Mouse (Mus musculus) CH12.LX (cell line): ENCODE results near the gene Rpp25. TPM values are rescaled to one million over a fixed set of nuclear protein-coding genes. Genes with fewer than 3 reads are reported as not detected.

Experiments
- DNase-seq: peaks from one replicate; pipeline ENCODE4 v3.0.0-alpha.2; 2013; ENCODE audit errors: extremely low read depth
- H3K27ac ChIP-seq: 2 replicates; pipeline ENCODE4 v1.5.1; 2012; ENCODE audit warnings: low read depth, mild to moderate bottlenecking, control low read depth, moderate library complexity; ENCODE audit not compliant: insufficient read depth
- H3K27me3 ChIP-seq: replicated peaks from 2 replicates; pipeline ENCODE3; 2012; ENCODE audit warnings: inconsistent platforms
- H3K36me3 ChIP-seq, 2 experiments: replicated peaks in 1 of 2; 2 replicates each; pipeline versions ENCODE3 to v1.6.1; 2012; ENCODE audit warnings: inconsistent platforms in 1 of 2, low read length in 1 of 2, mild to moderate bottlenecking in 1 of 2, mixed read lengths in 1 of 2, moderate library complexity in 1 of 2; ENCODE audit not compliant: control insufficient read depth in 1 of 2, insufficient read depth in 1 of 2
- H3K4me1 ChIP-seq, 2 experiments: 2 replicates each; pipeline ENCODE4 v1.6.1; 2012; ENCODE audit warnings: inconsistent platforms in 1 of 2, moderate library complexity in 1 of 2; ENCODE audit not compliant: insufficient read depth in 2 of 2, control insufficient read depth in 1 of 2
- H3K4me2 ChIP-seq: 2 replicates; pipeline ENCODE4 v1.6.1; 2012; ENCODE audit warnings: low read depth, mild to moderate bottlenecking, control low read depth; ENCODE audit not compliant: poor library complexity, insufficient read depth, severe bottlenecking
- H3K4me3 ChIP-seq, 3 experiments: fragments of 150-350 bp in 1 of 3; sonication (generic) in 1 of 3; replicated peaks in 1 of 3; 2 replicates each; pipeline versions ENCODE3 to v1.5.1; 2011 to 2012; ENCODE audit warnings: low read depth in 2 of 3, low read length in 2 of 3, mild to moderate bottlenecking in 2 of 3, moderate library complexity in 2 of 3, control low read depth in 1 of 3, improper control_type of control experiment in 1 of 3, inconsistent platforms in 1 of 3, mixed read lengths in 1 of 3; ENCODE audit not compliant: poor library complexity in 1 of 3
- H3K79me2 ChIP-seq: replicated peaks from 2 replicates; pipeline ENCODE4 v1.6.1; 2012; ENCODE audit warnings: mild to moderate bottlenecking, moderate library complexity; ENCODE audit not compliant: control insufficient read depth, poor library complexity, insufficient read depth, severe bottlenecking; ENCODE audit errors: extremely low read depth
- H3K9ac ChIP-seq: 2 replicates; pipeline ENCODE4 v1.6.1; 2012; ENCODE audit warnings: low read depth, mild to moderate bottlenecking, control low read depth, moderate library complexity; ENCODE audit not compliant: insufficient read depth
- H3K9me3 ChIP-seq: replicated peaks from 2 replicates; pipeline ENCODE3; 2012; ENCODE audit warnings: low read length, inconsistent platforms, mixed read lengths
- CHD1 ChIP-seq: IDR thresholded peaks from 2 replicates; pipeline ENCODE4 v1.6.1; 2012; ENCODE audit warnings: low read depth, low read length, improper control_type of control experiment, inconsistent platforms
- CHD2 ChIP-seq: IDR thresholded peaks from 2 replicates; pipeline ENCODE4 v1.6.1; 2011; ENCODE audit warnings: low read length, improper control_type of control experiment
- CTCF ChIP-seq, 2 experiments: IDR thresholded peaks in 1 of 2; conservative IDR thresholded peaks in 1 of 2; 2 replicates each; pipeline ENCODE4 v1.5.1; 2011 to 2012; ENCODE audit warnings: low read depth in 2 of 2, low read length in 2 of 2, improper control_type of control experiment in 1 of 2, inconsistent platforms in 1 of 2, mild to moderate bottlenecking in 1 of 2, moderate library complexity in 1 of 2
- EP300 ChIP-seq: IDR thresholded peaks from 2 replicates; pipeline ENCODE4 v1.6.1; 2011; ENCODE audit warnings: low read length, improper control_type of control experiment
- GABPA ChIP-seq: IDR thresholded peaks from 2 replicates; pipeline ENCODE4 v1.6.1; 2012; ENCODE audit warnings: low read depth, low read length, improper control_type of control experiment, inconsistent platforms; ENCODE audit not compliant: insufficient replicate concordance
- JUN ChIP-seq: IDR thresholded peaks from 2 replicates; pipeline ENCODE4 v1.6.1; 2011; ENCODE audit warnings: low read depth, mild to moderate bottlenecking, low read length, improper control_type of control experiment, moderate library complexity; ENCODE audit not compliant: insufficient read depth
- MAFK ChIP-seq: IDR thresholded peaks from 2 replicates; pipeline ENCODE4 v1.6.1; 2011; ENCODE audit warnings: low read length, improper control_type of control experiment; ENCODE audit not compliant: insufficient replicate concordance
- MAZ ChIP-seq: IDR thresholded peaks from 2 replicates; pipeline ENCODE4 v1.6.1; 2012; ENCODE audit warnings: low read depth, mild to moderate bottlenecking, inconsistent platforms, low read length, improper control_type of control experiment, moderate library complexity
- MEF2A ChIP-seq: IDR thresholded peaks from 2 replicates; pipeline ENCODE4 v1.6.1; 2014; ENCODE audit warnings: low read depth, mild to moderate bottlenecking, inconsistent platforms, low read length, improper control_type of control experiment, borderline replicate concordance
- NELFE ChIP-seq: IDR thresholded peaks from 2 replicates; pipeline ENCODE4 v1.6.1; 2011; ENCODE audit warnings: low read depth, low read length, improper control_type of control experiment
- NRF1 ChIP-seq: IDR thresholded peaks from 2 replicates; pipeline ENCODE4 v1.6.1; 2014; ENCODE audit warnings: low read depth, mild to moderate bottlenecking, inconsistent platforms, low read length, improper control_type of control experiment, moderate library complexity
- PAX5 ChIP-seq: IDR thresholded peaks from 2 replicates; pipeline ENCODE4 v1.6.1; 2012; ENCODE audit warnings: low read length, inconsistent platforms, mixed read lengths
- SIN3A ChIP-seq: IDR thresholded peaks from 2 replicates; pipeline ENCODE4 v1.6.1; 2012; ENCODE audit warnings: low read length, improper control_type of control experiment, inconsistent platforms
- SMC3 ChIP-seq: IDR thresholded peaks from 2 replicates; pipeline ENCODE4 v1.6.1; 2011; ENCODE audit warnings: low read depth, low read length, improper control_type of control experiment
- TBP ChIP-seq: conservative IDR thresholded peaks from 2 replicates; pipeline ENCODE4 v1.6.1; 2011; ENCODE audit warnings: low read depth, low read length, improper control_type of control experiment
- UBTF ChIP-seq: IDR thresholded peaks from 2 replicates; pipeline ENCODE4 v1.6.1; 2012; ENCODE audit warnings: low read depth, mild to moderate bottlenecking, inconsistent platforms, low read length, improper control_type of control experiment, moderate library complexity
- ZMIZ1 ChIP-seq: IDR thresholded peaks from 2 replicates; pipeline ENCODE4 v1.6.1; 2012; ENCODE audit warnings: low read depth, mild to moderate bottlenecking, inconsistent platforms, low read length, improper control_type of control experiment
- ZNF384 ChIP-seq: IDR thresholded peaks from 2 replicates; pipeline ENCODE4 v1.6.1; 2012; ENCODE audit warnings: low read depth, low read length, improper control_type of control experiment, inconsistent platforms
- dilution Hi-C: fragments of 300-500 bp; cut with MboI; formaldehyde crosslinking; loops from 2 replicates; pipeline ENCODE4 v1.14.3; 2020; ENCODE audit warnings: low sequenced_read_pairs; ENCODE audit not compliant: extremely low pct_unique_long_range_greater_than_20kb, extremely low pct_ligation_motif_present
- in situ Hi-C: fragments of 300-500 bp; cut with MboI; formaldehyde crosslinking; loops from 3 replicates; pipeline ENCODE4 v1.14.3; 2019; ENCODE audit warnings: low sequenced_read_pairs, low pct_ligation_motif_present, low pct_unique_long_range_greater_than_20kb, mixed read lengths
- polyA plus RNA-seq: library from polyadenylated mRNA; unstranded; fragments of >175 nt; gene quantifications from 2 replicates; pipeline ENCODE4 v1.2.1, GENCODE M21; 2012; ENCODE audit warnings: low read depth; ENCODE audit not compliant: insufficient read length
- total RNA-seq, 2 experiments: library from RNA; depleted of rRNA; stranded (reverse); fragments of 300-350 nt in 1 of 2; fragments of >200 nt in 1 of 2; gene quantifications; 2 replicates each; pipeline ENCODE4 v1.2.3; 2012 to 2014

Gene Rpp25
- total and polyA plus RNA-seq, 3 experiments: 0.21 TPM; not detected in 2

DNA sequence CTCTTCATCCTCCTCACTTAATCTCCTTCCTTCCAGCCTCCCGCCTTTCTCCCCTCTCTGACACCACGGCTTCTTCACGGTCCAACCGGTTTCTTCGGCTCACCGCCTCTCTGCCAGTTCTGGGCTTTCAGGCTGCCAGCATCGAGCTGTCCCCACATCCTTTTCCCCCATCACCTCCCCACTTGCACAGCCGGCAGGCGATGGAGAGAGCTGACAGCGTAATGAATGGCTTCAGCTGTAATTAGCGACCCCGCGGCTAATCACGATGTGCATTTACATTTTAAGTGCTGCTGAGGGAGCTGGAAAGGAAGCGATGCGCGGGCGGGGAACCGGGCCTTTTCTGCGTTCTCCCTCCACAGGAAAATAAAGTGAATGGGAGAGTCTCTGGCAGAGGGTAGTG lies 2.0 kb upstream of the Rpp25 start:
- H3K36me3 ChIP-seq: peaks cover 0 to 8% of the 10 kb centered on the region in 2 experiments
- peaks cover 2% of the 10 kb centered on the region for H3K27me3 ChIP-seq
- H3K27ac ChIP-seq: no peak overlapping the region
- dilution Hi-C loops (no loop called here), in situ Hi-C loops (loop anchor here (10.0 kb wide), 1 partner anchor 57 kb away; the partner anchor contains the start of gene Ppcdc)
- H3K4me3 ChIP-seq: no peak overlapping the region
- no peaks in the 10 kb centered on the region for H3K79me2 ChIP-seq
- peaks cover 0 to 3% of the 10 kb centered on the region in 2 experiments; a peak in 1 of 4 replicates for H3K4me1 ChIP-seq
- H3K9ac ChIP-seq: no peak overlapping the region
- H3K4me2 ChIP-seq: peak overlapping the region; percentile 25; the same call in 1 of the 2 replicates
- DNase-seq: no peak
- peaks cover 4% of the 10 kb centered on the region for H3K9me3 ChIP-seq
- no peak for TF ChIP-seq SIN3A
- no peak for TF ChIP-seq MAZ
- TF ChIP-seq NELFE: no peak
- TF ChIP-seq CHD1: no peak
- no peak for TF ChIP-seq MEF2A
- no peak for TF ChIP-seq UBTF
- TF ChIP-seq EP300: no peak
- TF ChIP-seq TBP: no peak
- no peak for TF ChIP-seq CTCF (conservative IDR thresholded peaks at IDR 0.05 in 1 of 2, IDR thresholded peaks at IDR 0.05 in 1 of 2; ENCODE audit: low read depth in 2 of 2, low read length in 2 of 2)
- no peak for TF ChIP-seq ZNF384
- no peak for TF ChIP-seq JUN
- TF ChIP-seq CHD2: no peak

- H3K4me3 ChIP-seq: no peak overlapping the region
- no peak overlapping the region for H3K9ac ChIP-seq
- in situ Hi-C loops (loop anchor here (10.0 kb wide), 1 partner anchor 58 kb away; the partner anchor contains the start of gene Ppcdc), dilution Hi-C loops (no loop called here)
- peaks cover 0 to 8% of the 10 kb centered on the region in 2 experiments for H3K36me3 ChIP-seq
- TF ChIP-seq NRF1: no peak
- no peak for TF ChIP-seq EP300
- TF ChIP-seq MAZ: no peak
- no peak for TF ChIP-seq SMC3
- TF ChIP-seq MAFK: no peak
- no peak for TF ChIP-seq TBP
- no peak for TF ChIP-seq UBTF
- TF ChIP-seq JUN: no peak
- no peak for TF ChIP-seq PAX5
- TF ChIP-seq ZMIZ1: no peak
- TF ChIP-seq GABPA: no peak
- H3K4me1 ChIP-seq: peaks cover 0 to 3% of the 10 kb centered on the region in 2 experiments; a peak in 1 of 4 replicates
- H3K9me3 ChIP-seq: peaks cover 4% of the 10 kb centered on the region
- DNase-seq: no peak
- H3K4me2 ChIP-seq: no peak overlapping the region
- no peaks in the 10 kb centered on the region for H3K79me2 ChIP-seq
- H3K27ac ChIP-seq: no peak overlapping the region
- no peaks in the 10 kb centered on the region for H3K27me3 ChIP-seq
Observed at GRCm38 (mm10) chr9:57502911-57503621, 760 bp upstream of the Rpp25 start.
